Mouse (Mus musculus): Measurements from ENCODE around the gene Trub1.

DNA sequence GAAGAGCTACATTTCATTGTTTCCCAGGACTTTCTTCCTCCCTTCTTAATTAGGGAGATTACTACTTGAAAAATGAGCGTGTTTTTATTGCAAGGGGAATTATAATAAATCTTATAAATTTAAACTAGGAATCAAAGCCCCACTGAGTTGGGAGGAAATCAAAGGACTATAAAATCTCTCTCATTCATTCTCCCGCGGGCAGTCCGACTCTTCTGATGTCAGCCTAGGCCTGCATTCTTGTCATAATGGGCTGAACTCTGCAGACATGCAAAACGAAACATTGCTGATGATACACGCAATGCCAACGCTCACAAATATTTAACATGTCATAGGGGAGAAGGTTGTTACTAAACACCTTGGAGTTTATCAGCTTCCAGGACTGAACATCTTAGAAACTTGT, 15.7 kb upstream of the Trub1 start:
- TF ChIP-seq CTCF (IDR thresholded peaks at IDR 0.05; ENCODE audit: borderline replicate concordance, extremely low read depth, insufficient read depth, insufficient read length) (no peak), POLR2A (IDR thresholded peaks at IDR 0.05; ENCODE audit: borderline replicate concordance, extremely low read depth, insufficient read depth, insufficient read length, poor library complexity, severe bottlenecking) (no peak)
